Mouse (Mus musculus) stomach, postnatal 0 days (tissue): ENCODE data around the gene Btbd2. TPM values are rescaled to one million over a fixed set of nuclear protein-coding genes. Genes with fewer than 3 reads are reported as not detected.

Experiments
- ATAC-seq: fragments of 200-750 bp; cut with Nextera tagmentation; 2 replicates; pipeline ENCODE4 v1.8.0; 2017; ENCODE audit not compliant: low FRiP score, low TSS enrichment
- DNase-seq: peaks from one replicate; pipeline ENCODE4 v3.0.0-alpha.2; 2016; ENCODE audit warnings: low spot score
- H3K27ac ChIP-seq: fragments of 300-500 bp; sonication (generic); replicated peaks from 2 replicates; pipeline ENCODE4 v1.5.1; 2014; ENCODE audit warnings: mild to moderate bottlenecking, control low read depth
- H3K27me3 ChIP-seq: fragments of 300-500 bp; sonication (generic); 2 replicates; pipeline ENCODE4 v1.6.1; 2014; ENCODE audit warnings: low read length; ENCODE audit not compliant: control insufficient read depth, insufficient read depth
- H3K36me3 ChIP-seq: fragments of 300-500 bp; sonication (generic); 2 replicates; pipeline ENCODE4 v1.6.1; 2014; ENCODE audit warnings: low read length, mixed read lengths; ENCODE audit not compliant: control insufficient read depth, insufficient read depth
- H3K4me1 ChIP-seq: fragments of 300-500 bp; sonication (generic); replicated peaks from 2 replicates; pipeline ENCODE4 v1.6.1; 2014; ENCODE audit warnings: antibody characterized with exemption; ENCODE audit not compliant: control insufficient read depth, insufficient read depth
- H3K4me2 ChIP-seq: fragments of 300-500 bp; sonication (generic); replicated peaks from 2 replicates; pipeline ENCODE4 v1.6.1; 2014; ENCODE audit warnings: low read depth, mild to moderate bottlenecking, control low read depth, moderate library complexity
- H3K4me3 ChIP-seq: fragments of 300-500 bp; sonication (generic); 2 replicates; pipeline ENCODE4 v1.5.1; 2014; ENCODE audit warnings: low read depth, low read length, control low read depth
- H3K9ac ChIP-seq: fragments of 300-500 bp; sonication (generic); 2 replicates; pipeline ENCODE4 v1.6.1; 2014; ENCODE audit warnings: mild to moderate bottlenecking, low read length, control low read depth, mixed read lengths
- H3K9me3 ChIP-seq: fragments of 300-500 bp; sonication (generic); 2 replicates; pipeline ENCODE4 v1.6.1; 2016; ENCODE audit warnings: low read length; ENCODE audit not compliant: control insufficient read depth
- CTCF ChIP-seq: IDR thresholded peaks from 2 replicates; pipeline ENCODE4 v1.5.1; 2016; ENCODE audit warnings: antibody characterized with exemption, low read depth, mild to moderate bottlenecking, moderate library complexity
- EP300 ChIP-seq: optimal IDR thresholded peaks from 2 replicates; pipeline ENCODE3; 2016; ENCODE audit warnings: antibody characterized with exemption
- WGBS: fragments of 180-500 bp; shearing (Covaris S2); extraction: QIAGEN DNeasy Blood & Tissue Kit; methylation state at CpG from one replicate; pipeline ENCODE4 v1.1.7; 2014; 5-methylcytosine and 5-hydroxymethylcytosine counted together
- polyA plus RNA-seq: library from polyadenylated mRNA; unstranded; fragments of >200 nt; fragmentation: Nextera tagmentation; extraction: Ambion mirVana; gene quantifications from 2 replicates; pipeline ENCODE4 v1.2.1, GENCODE M21; 2015

Gene Btbd2
- polyA plus RNA-seq, 1 experiment from 2014 or later = 28.3 TPM

GRCm38 (mm10) chr10:80670531-80670930, 13.7 kb upstream of the Btbd2 start:
- Histone ChIP-seq H3K4me1 (peaks cover 12% of the 10 kb centered on the region), H3K4me2 (no peak overlapping the region), H3K9me3 (no peaks in the 10 kb centered on the region), H3K27ac (peak overlapping the region; percentile 35; the same call in 1 of the 2 replicates), H3K9ac (peak overlapping the region; percentile 35; the same call in 1 of the 2 replicates), H3K27me3 (no peaks in the 10 kb centered on the region), H3K36me3 (peaks cover 63% of the 10 kb centered on the region), H3K4me3 (no peak overlapping the region)
- TF ChIP-seq EP300 = no peak
- TF ChIP-seq CTCF = no peak
- DNase-seq (no peak), ATAC-seq (no peak)
- WGBS = 81% methylated on average over 2 of the region's 2 CpGs

- peak overlapping the region; percentile 35 for H3K9ac ChIP-seq
- DNase-seq (peak; percentile 73), ATAC-seq (0 out of 2 replicates have a peak, but pooled peaks have one; percentile 3)
- peaks cover 63% of the 10 kb centered on the region for H3K36me3 ChIP-seq
- H3K4me1 ChIP-seq = peaks cover 16% of the 10 kb centered on the region
- 77% methylated on average over 7 of the region's 7 CpGs for WGBS
- H3K27ac ChIP-seq = peak overlapping the region; percentile 35; the same call in 1 of the 2 replicates
- H3K4me3 ChIP-seq = no peak overlapping the region
- no peaks in the 10 kb centered on the region for H3K9me3 ChIP-seq
- TF ChIP-seq CTCF (no peak), EP300 (no peak)
- H3K27me3 ChIP-seq = no peaks in the 10 kb centered on the region
- H3K4me2 ChIP-seq = no peak overlapping the region
Observed at GRCm38 (mm10) chr10:80669737-80670485, 13.0 kb upstream of the Btbd2 start.

- DNase-seq (no peak), ATAC-seq (no peak)
- peaks cover 9% of the 10 kb centered on the region for H3K4me1 ChIP-seq
- no peak overlapping the region for H3K4me2 ChIP-seq
- peaks cover 63% of the 10 kb centered on the region for H3K36me3 ChIP-seq
- no peak overlapping the region for H3K4me3 ChIP-seq
- no peaks in the 10 kb centered on the region for H3K27me3 ChIP-seq
- WGBS = 79% methylated on average over 12 of the region's 12 CpGs
- peak overlapping the region; percentile 53 for H3K27ac ChIP-seq
- no peak for TF ChIP-seq EP300
- no peak for TF ChIP-seq CTCF
- H3K9me3 ChIP-seq = no peaks in the 10 kb centered on the region
- no peak overlapping the region for H3K9ac ChIP-seq
Observed at GRCm38 (mm10) chr10:80669018-80669417, 12.1 kb upstream of the Btbd2 start.

- peak overlapping the region; percentile 53 for H3K27ac ChIP-seq
Observed at GRCm38 (mm10) chr10:80668614-80669013, 11.7 kb upstream of the Btbd2 start.

GRCm38 (mm10) chr10:80666837-80667412, 10.1 kb upstream of the Btbd2 start:
- H3K4me1 ChIP-seq = peaks cover 7% of the 10 kb centered on the region; the same call in 1 of the 2 replicates
- WGBS = 66% methylated on average over 19 of the region's 19 CpGs

More at GRCm38 (mm10) chr10:80668614-80669013, 11.7 kb upstream of the Btbd2 start:
- H3K4me3 ChIP-seq = no peak overlapping the region
- H3K36me3 ChIP-seq = peaks cover 62% of the 10 kb centered on the region
- TF ChIP-seq CTCF = no peak
- no peak for TF ChIP-seq EP300
- H3K4me2 ChIP-seq = no peak overlapping the region
- no peak overlapping the region for H3K9ac ChIP-seq
- H3K4me1 ChIP-seq = peaks cover 7% of the 10 kb centered on the region
- no peaks in the 10 kb centered on the region for H3K27me3 ChIP-seq
- ATAC-seq (peak; percentile 7; the same call in 1 of the 2 replicates), DNase-seq (peak; percentile 87)
- H3K9me3 ChIP-seq = no peaks in the 10 kb centered on the region
- 63% methylated on average over 11 of the region's 11 CpGs for WGBS

More at GRCm38 (mm10) chr10:80666837-80667412, 10.1 kb upstream of the Btbd2 start:
- peaks cover 54% of the 10 kb centered on the region for H3K36me3 ChIP-seq
- ATAC-seq (no peak), DNase-seq (no peak)
- H3K9me3 ChIP-seq = no peaks in the 10 kb centered on the region
- H3K4me3 ChIP-seq = no peak overlapping the region
- H3K9ac ChIP-seq = no peak overlapping the region
- TF ChIP-seq CTCF (no peak), EP300 (no peak)
- no peak overlapping the region for H3K4me2 ChIP-seq
- H3K27ac ChIP-seq = peak overlapping the region; percentile 94; the same call in 1 of the 2 replicates
- H3K27me3 ChIP-seq = no peaks in the 10 kb centered on the region
